ENCODE assay signal across 13 mouse cellular contexts in genomic region chr6:128095906-128096305, GRCm38 (mm10).
"Had no signal": no experiment of that assay in that cellular context is flagged by ENCODE, and none has a peak within 500 bp of the region (broad histone marks: within the 10 kb centered on the region; RNA-seq: fewer than 3 reads in every experiment).

No protein-coding gene starts in this region.

- ATAC-seq: lung, postnatal 0 days; midbrain, embryonic 13.5 days had no signal

- H3K9ac ChIP-seq: limb, embryonic 13.5 days; liver, embryonic 14.5 days; midbrain, embryonic 13.5 days had no signal

- H3K9me3 ChIP-seq: limb, embryonic 13.5 days; midbrain, embryonic 13.5 days had no signal

- H3K4me3 ChIP-seq: limb, embryonic 13.5 days; midbrain, embryonic 13.5 days had no signal

- H3K4me2 ChIP-seq: limb, embryonic 13.5 days; midbrain, embryonic 13.5 days had no signal

- H3K27me3 ChIP-seq: limb, embryonic 13.5 days; midbrain, embryonic 13.5 days had no signal

- DNase-seq: kidney, adult 8-10 months; layer of hippocampus, postnatal 36 days; left cerebral cortex, postnatal 4 days; lung, adult 2 months; lung, postnatal 36 days; thymus, adult 18-20 months; thymus, postnatal 14 days had no signal

- H3K27ac ChIP-seq: kidney, postnatal 0 days; limb, embryonic 13.5 days; liver, embryonic 14.5 days; midbrain, embryonic 13.5 days; stomach, postnatal 0 days had no signal

- H3K36me3 ChIP-seq: limb, embryonic 13.5 days; midbrain, embryonic 13.5 days had no signal
